ENCODE assay signal across 1 mouse cellular context in the genomic region with DNA sequence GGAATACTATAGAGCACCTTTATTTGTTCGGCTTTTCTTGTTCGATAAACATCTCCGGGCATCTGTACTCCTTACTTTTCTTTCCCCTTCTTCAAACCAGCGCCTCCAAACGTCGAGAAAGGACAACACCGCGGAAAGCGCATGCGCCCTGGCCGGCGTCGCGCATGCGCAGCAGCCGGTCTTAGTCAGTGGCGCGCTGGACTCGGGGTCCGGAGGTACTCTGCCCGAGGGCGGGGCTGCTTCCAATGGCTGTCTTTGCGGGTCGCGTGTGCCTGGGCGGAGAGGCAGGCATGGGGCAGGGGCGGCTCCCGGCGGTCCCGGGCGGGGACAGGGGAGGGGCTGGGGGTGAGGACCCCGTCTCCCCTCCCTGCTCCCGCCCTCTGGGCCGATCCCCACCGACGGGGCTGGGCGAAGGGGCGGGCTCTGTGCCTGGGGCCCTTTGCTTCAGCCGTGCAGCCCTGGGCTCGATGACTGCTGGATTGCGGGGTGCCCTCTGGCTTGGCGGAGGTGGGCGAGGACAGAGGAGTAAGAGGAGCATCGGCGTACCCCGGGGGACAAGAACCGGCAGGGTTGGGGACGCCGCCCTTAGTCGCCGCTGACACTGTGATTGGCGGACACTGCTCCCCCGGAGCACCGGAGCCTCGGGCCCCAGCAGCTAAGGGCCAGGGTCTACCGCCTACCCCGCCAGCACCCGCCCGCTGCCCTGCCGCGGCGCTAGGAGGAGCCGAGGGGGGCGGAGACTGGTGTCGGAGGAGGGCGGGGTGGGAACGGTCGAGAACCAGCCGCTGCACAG.
TF ChIP-seq lines count a peak whose summit lies in the region.

A gene (minus strand): TSS at position 101 of the 793 bp plus-strand sequence.
A gene (plus strand): TSS at position 165 of the 793 bp plus-strand sequence.

TF ChIP-seq in CH12.LX, 34 proteins besides CTCF, POLR2A, EP300 and RAD21:
- no peak; the same call in 1 of the 2 replicates for TF ChIP-seq KAT2A (IDR thresholded peaks at IDR 0.05; ENCODE audit: insufficient replicate concordance, low read length)
- TF ChIP-seq SMC3 (IDR thresholded peaks at IDR 0.05; ENCODE audit: low read depth, low read length) = no peak
- TF ChIP-seq ETS1 (conservative IDR thresholded peaks at IDR 0.05; ENCODE audit: low read depth, low read length) = no peak
- TF ChIP-seq USF1 (IDR thresholded peaks at IDR 0.05; ENCODE audit: low read depth, low read length) = no peak
- no peak for TF ChIP-seq MAX (IDR thresholded peaks at IDR 0.05; ENCODE audit: low read length)
- TF ChIP-seq MAFK (IDR thresholded peaks at IDR 0.05; ENCODE audit: insufficient replicate concordance, low read length) = no peak
- TF ChIP-seq TCF12 (IDR thresholded peaks at IDR 0.05; ENCODE audit: low read depth, low read length) = no peak
- 0 out of 2 replicates have a peak, but pooled peaks have one; percentile 15 for TF ChIP-seq ZNF384 (IDR thresholded peaks at IDR 0.05; ENCODE audit: low read depth, low read length)
- TF ChIP-seq TBP (conservative IDR thresholded peaks at IDR 0.05; ENCODE audit: low read depth, low read length) = no peak
- TF ChIP-seq MYC (IDR thresholded peaks at IDR 0.05; ENCODE audit: low read depth, low read length) = no peak
- no peak; the same call in 1 of the 2 replicates for TF ChIP-seq ELF1 (IDR thresholded peaks at IDR 0.05; ENCODE audit: low read depth, low read length)
- TF ChIP-seq RCOR1 (conservative IDR thresholded peaks at IDR 0.05; ENCODE audit: low read depth, low read length) = no peak
- TF ChIP-seq ZKSCAN1 (IDR thresholded peaks at IDR 0.05; ENCODE audit: borderline replicate concordance, low read depth, low read length) = no peak
- no peak for TF ChIP-seq CHD2 (IDR thresholded peaks at IDR 0.05; ENCODE audit: low read length)
- TF ChIP-seq JUN (IDR thresholded peaks at IDR 0.05; ENCODE audit: insufficient read depth, low read depth, low read length) = no peak
- TF ChIP-seq E2F4 (IDR thresholded peaks at IDR 0.05; ENCODE audit: insufficient replicate concordance, low read depth, low read length) = no peak
- peak; percentile 74; the same call in 1 of the 2 replicates for TF ChIP-seq MAZ (IDR thresholded peaks at IDR 0.05; ENCODE audit: low read depth, low read length)
- no peak for TF ChIP-seq IRF4 (IDR thresholded peaks at IDR 0.05; ENCODE audit: low read depth, low read length)
- no peak for TF ChIP-seq ZC3H11A (IDR thresholded peaks at IDR 0.05; ENCODE audit: low read depth, low read length)
- no peak for TF ChIP-seq SIN3A (IDR thresholded peaks at IDR 0.05; ENCODE audit: low read length)
- TF ChIP-seq MXI1 (IDR thresholded peaks at IDR 0.05; ENCODE audit: low read depth, low read length) = peak; percentile 5; the same call in 1 of the 2 replicates
- 0 out of 2 replicates have a peak, but pooled peaks have one; percentile 7 for TF ChIP-seq ZMIZ1 (IDR thresholded peaks at IDR 0.05; ENCODE audit: low read depth, low read length)
- peak; percentile 97 for TF ChIP-seq NRF1 (IDR thresholded peaks at IDR 0.05; ENCODE audit: low read depth, low read length)
- TF ChIP-seq UBTF (IDR thresholded peaks at IDR 0.05; ENCODE audit: low read depth, low read length) = peak; percentile 78; the same call in 1 of the 2 replicates
- TF ChIP-seq GABPA (IDR thresholded peaks at IDR 0.05; ENCODE audit: insufficient replicate concordance, low read depth, low read length) = no peak
- peak; percentile 47; the same call in 1 of the 2 replicates for TF ChIP-seq BHLHE40 (IDR thresholded peaks at IDR 0.05; ENCODE audit: low read depth, low read length)
- no peak; the same call in none of the 2 replicates for TF ChIP-seq NELFE (IDR thresholded peaks at IDR 0.05; ENCODE audit: low read depth, low read length)
TF ChIP-seq in CH12.LX: peak in this region for 7.
